Mouse (Mus musculus) CD4-positive naive resting alpha-beta T cell, adult 57 days (primary cell): ENCODE data around the gene Dpm1. TPM values are rescaled to one million over a fixed set of nuclear protein-coding genes. Genes with fewer than 3 reads are reported as not detected.

Source experiments
- total RNA-seq: library from RNA; stranded (reverse); gene quantifications from one replicate; pipeline ENCODE4 v1.2.4, GENCODE M21; 2023

Dpm1 gene
- 158 TPM for total RNA-seq

DNA sequence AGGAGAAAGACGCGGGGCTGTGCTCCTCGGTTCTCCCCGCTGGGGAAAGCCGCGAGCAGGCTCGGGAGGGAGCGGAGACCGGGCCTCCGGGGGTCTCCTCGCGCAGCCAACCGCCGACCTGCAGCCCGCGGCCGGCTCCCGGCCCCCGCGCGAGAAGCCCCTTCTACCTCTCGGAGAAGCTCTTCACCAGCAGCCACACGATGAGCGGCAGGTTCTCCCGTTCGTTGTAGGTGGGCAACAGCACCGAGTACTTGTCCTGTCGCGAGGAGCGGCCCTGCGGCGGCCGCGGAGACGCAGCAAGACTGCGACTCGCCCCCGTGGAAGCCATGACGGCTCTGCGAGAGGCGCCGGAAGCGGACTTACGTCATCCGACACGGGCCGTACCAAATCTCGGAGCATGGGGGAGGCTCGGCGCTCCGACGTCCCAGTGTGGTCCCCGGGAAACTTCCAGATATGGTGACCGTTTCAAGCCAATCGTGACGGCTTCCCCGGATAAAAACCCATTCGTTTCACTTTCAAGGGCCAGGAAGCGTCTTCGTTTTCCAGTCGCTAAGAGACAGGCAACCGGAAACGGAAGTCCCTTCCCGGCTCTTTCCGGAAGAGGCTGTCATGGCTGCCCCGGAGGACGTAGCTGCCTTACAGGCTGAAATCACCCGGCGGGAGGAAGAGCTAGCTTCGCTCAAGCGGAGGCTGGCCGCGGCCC is at the start of gene Dpm1, which contains the start of the genes Gm20716 and Mocs3:
Gene Dpm1, minus strand, starts transcription at position 566 of the 703 bp plus-strand sequence.
Gene Gm20716, minus strand, starts transcription at position 339 of the 703 bp plus-strand sequence.
Gene Mocs3, plus strand, starts transcription at position 597 of the 703 bp plus-strand sequence.

DNA sequence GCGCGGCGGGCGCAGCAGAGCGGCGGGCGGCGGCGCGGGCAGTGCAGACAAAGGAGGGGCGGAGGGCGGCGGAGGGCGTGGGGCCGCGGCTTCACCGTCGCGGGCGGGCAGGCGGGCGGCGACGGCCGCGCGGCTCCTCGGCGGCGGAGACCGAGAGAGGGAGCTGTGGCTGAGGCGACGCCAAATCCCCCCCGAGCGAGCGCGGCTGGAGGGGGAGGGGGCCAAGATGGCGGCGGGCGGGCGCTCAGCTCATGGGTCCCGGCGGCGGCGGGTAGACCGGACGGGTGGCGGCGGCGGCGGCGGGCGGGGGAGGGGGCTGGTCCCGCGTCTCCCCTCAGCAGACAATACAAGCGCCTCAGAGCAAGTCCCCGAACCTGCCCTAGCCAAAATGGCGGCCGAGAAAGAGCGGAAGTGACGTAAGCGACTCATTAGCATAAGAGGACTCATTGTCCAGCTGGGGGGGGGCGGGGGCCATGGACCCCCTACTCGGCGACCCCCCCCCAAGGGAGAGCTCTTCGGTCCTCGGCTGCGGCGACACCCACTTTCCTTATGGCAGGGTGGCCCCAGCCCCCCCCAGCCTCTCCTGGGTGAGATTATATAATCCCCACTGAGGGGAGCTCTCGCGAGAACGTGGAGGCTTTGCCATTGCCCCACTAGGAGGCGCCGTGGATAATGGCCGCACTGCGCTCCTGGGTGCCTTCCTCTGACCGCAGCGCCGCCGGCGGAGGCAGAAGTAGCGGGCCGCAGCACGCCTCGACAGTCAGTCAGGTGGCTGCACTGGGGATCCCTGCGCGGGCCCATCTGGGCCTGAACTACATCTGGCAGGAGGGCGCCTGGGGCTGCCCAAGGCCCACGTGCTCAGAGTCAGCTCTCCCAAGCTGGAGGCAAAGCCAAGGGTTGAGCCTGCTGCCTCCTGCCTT is 23.4 kb downstream of the Dpm1 start, which contains the start of gene Adnp:
Gene Adnp, minus strand, starts transcription at position 388 of the 920 bp plus-strand sequence.

Other genes starting within 250 kb of the Dpm1 start
- 11.7 TPM for gene Ripor3, start 220.0 kb downstream of the Dpm1 start, total RNA-seq
- gene Pard6b, start 149.6 kb downstream of the Dpm1 start, total RNA-seq, result 3.9 TPM
- 106 TPM for gene Adnp, start 23.5 kb downstream of the Dpm1 start, total RNA-seq
- gene Gm20716, start 227 bp downstream of the Dpm1 start, total RNA-seq, result not detected
- gene Mocs3, start within 50 bp of the Dpm1 start, total RNA-seq, result 15.3 TPM
- not detected for gene Kcng1, start 51.1 kb upstream of the Dpm1 start, total RNA-seq